Mouse (Mus musculus): ENCODE data around the gene Adamts17.

GRCm38 (mm10) chr7:66873235-66873634, 33.7 kb downstream of the Adamts17 start:
- TF ChIP-seq CTCF (IDR thresholded peaks at IDR 0.05 in 2 of 3, conservative IDR thresholded peaks at IDR 0.05 in 1 of 3; ENCODE audit: control insufficient read depth in 1 of 3, insufficient read depth in 1 of 3, low read depth in 2 of 3, low read length in 3 of 3, poor library complexity in 1 of 3, severe bottlenecking in 1 of 3) (no peak), SMC3 (IDR thresholded peaks at IDR 0.05; ENCODE audit: low read depth, low read length) (no peak), POLR2A (IDR thresholded peaks at IDR 0.05; ENCODE audit: control insufficient read depth in 1 of 2, insufficient read depth in 1 of 2, low read depth in 1 of 2, low read length in 2 of 2, poor library complexity in 1 of 2) (no peak), GATA1 (IDR thresholded peaks at IDR 0.05; ENCODE audit: low read depth, low read length) (no peak), ELF1 (IDR thresholded peaks at IDR 0.05; ENCODE audit: low read depth, low read length) (no peak), SIN3A (IDR thresholded peaks at IDR 0.05; ENCODE audit: low read length) (no peak), HCFC1 (IDR thresholded peaks at IDR 0.05; ENCODE audit: low read depth, low read length) (no peak), EP300 (IDR thresholded peaks at IDR 0.05; ENCODE audit: low read depth in 1 of 2, low read length in 2 of 2) (no peak), UBTF (IDR thresholded peaks at IDR 0.05; ENCODE audit: borderline replicate concordance, insufficient read depth, low read depth, low read length) (no peak), MXI1 (IDR thresholded peaks at IDR 0.05; ENCODE audit: low read depth, low read length) (no peak), MAX (IDR thresholded peaks at IDR 0.05; ENCODE audit: low read length) (no peak), CHD1 (IDR thresholded peaks at IDR 0.05; ENCODE audit: low read depth, low read length) (no peak), ZC3H11A (IDR thresholded peaks at IDR 0.05; ENCODE audit: low read depth, low read length) (no peak), MEF2A (IDR thresholded peaks at IDR 0.05; ENCODE audit: extremely low read depth, insufficient replicate concordance, low read depth, low read length, poor library complexity, severe bottlenecking) (no peak)

All from MEL (cell line).